Mouse (Mus musculus): ENCODE measurements around the gene Olfr930.

GRCm38 (mm10) chr9:38972013-38972412 lies 42.4 kb downstream of the Olfr930 start, which contains the start of gene Olfr933:
- TF ChIP-seq CTCF (IDR thresholded peaks at IDR 0.05; ENCODE audit: control insufficient read depth, insufficient read depth, insufficient read length) (no peak), USF1 (IDR thresholded peaks at IDR 0.05; ENCODE audit: low read depth) (no peak)
